Mouse (Mus musculus): ENCODE data around the gene Dact1. TPM values are rescaled to one million over a fixed set of nuclear protein-coding genes. Genes with fewer than 3 reads are reported as not detected.
A peak's percentile ranks its signal among the peaks of the same experiment; 100 is the strongest.

The Dact1 gene
- total and polyA plus RNA-seq, 3 experiments: 2.7 to 4.6 (median 3.7) TPM

DNA sequence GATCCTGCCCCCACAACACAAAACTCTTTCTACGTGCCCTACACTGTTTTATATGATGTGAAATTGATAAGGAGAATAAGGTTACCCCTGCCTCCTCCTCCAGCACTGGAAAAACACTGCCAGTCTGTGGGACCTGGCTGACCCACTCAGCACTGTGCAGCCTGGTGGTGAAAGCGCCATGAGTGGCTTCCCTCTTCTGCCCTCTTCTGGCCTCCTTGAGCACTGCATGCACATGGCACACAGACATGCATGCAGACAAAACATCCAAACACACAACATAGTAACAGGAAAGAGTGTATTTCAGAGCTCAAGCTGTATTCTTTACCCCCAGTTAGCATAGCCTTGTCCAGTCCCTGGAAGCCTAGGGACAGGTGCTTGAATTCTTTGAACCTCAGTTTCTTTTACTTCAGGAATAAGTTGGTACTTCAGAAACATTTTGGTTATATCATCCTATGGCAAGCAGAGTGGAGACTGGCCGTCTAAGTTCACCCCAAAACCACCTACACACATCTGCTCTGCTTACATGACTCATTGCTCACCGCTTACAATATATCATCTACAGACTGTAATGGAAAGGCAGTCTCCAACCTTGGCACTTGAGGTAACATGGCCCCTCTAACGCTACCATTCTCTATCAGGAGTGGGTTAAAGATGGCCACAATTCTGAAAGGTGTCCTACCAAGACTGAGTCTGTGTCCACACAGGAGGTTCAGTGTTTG, 35.0 kb upstream of the Dact1 start:
- DNase-seq (ENCODE audit: extremely low read depth): no peak
- TF ChIP-seq SMC3 (IDR thresholded peaks at IDR 0.05; ENCODE audit: low read depth, low read length) (peak; percentile 16), MYC (IDR thresholded peaks at IDR 0.05; ENCODE audit: low read depth, low read length) (no peak), CTCF (conservative IDR thresholded peaks at IDR 0.05 in 1 of 2, IDR thresholded peaks at IDR 0.05 in 1 of 2; ENCODE audit: low read depth in 2 of 2, low read length in 2 of 2) (peak; percentile 15 to 28; a peak in 1 of 4 replicates)
- Histone ChIP-seq H3K4me1 (ENCODE audit: control insufficient read depth in 1 of 2, insufficient read depth in 2 of 2) (0 out of 4 replicates have a peak, but pooled peaks cover 0 to 4% of the 10 kb centered on the region in 2 experiments), H3K79me2 (replicated peaks; ENCODE audit: control insufficient read depth, extremely low read depth, insufficient read depth, poor library complexity, severe bottlenecking) (no peaks in the 10 kb centered on the region), H3K36me3 (replicated peaks in 1 of 2; ENCODE audit: control insufficient read depth in 1 of 2, insufficient read depth in 1 of 2, low read length in 1 of 2) (no peaks in the 10 kb centered on the region), H3K9me3 (replicated peaks; ENCODE audit: low read length) (peaks cover 2% of the 10 kb centered on the region), H3K27ac (ENCODE audit: insufficient read depth, low read depth) (no peak overlapping the region), H3K4me2 (ENCODE audit: insufficient read depth, low read depth, poor library complexity, severe bottlenecking) (no peak overlapping the region), H3K4me3 (replicated peaks in 1 of 3; ENCODE audit: low read depth in 2 of 3, low read length in 2 of 3, poor library complexity in 1 of 3) (no peak overlapping the region), H3K9ac (ENCODE audit: insufficient read depth, low read depth) (no peak overlapping the region), H3K27me3 (replicated peaks) (no peaks in the 10 kb centered on the region)
- dilution Hi-C loops (cut with MboI; ENCODE audit: extremely low pct_ligation_motif_present, extremely low pct_unique_long_range_greater_than_20kb, low sequenced_read_pairs): no loop called here
- in situ Hi-C loops (cut with MboI; ENCODE audit: low pct_ligation_motif_present, low pct_unique_long_range_greater_than_20kb, low sequenced_read_pairs): no loop called here

- H3K4me3 ChIP-seq (replicated peaks in 1 of 3; ENCODE audit: low read depth in 2 of 3, low read length in 2 of 3, poor library complexity in 1 of 3): no peak overlapping the region
- no peaks in the 10 kb centered on the region for H3K36me3 ChIP-seq (replicated peaks in 1 of 2; ENCODE audit: control insufficient read depth in 1 of 2, insufficient read depth in 1 of 2, low read length in 1 of 2)
- H3K4me2 ChIP-seq (ENCODE audit: insufficient read depth, low read depth, poor library complexity, severe bottlenecking): no peak overlapping the region
- peaks cover 2% of the 10 kb centered on the region for H3K9me3 ChIP-seq (replicated peaks; ENCODE audit: low read length)
- no peaks in the 10 kb centered on the region for H3K79me2 ChIP-seq (replicated peaks; ENCODE audit: control insufficient read depth, extremely low read depth, insufficient read depth, poor library complexity, severe bottlenecking)
- in situ Hi-C loops (cut with MboI; ENCODE audit: low pct_ligation_motif_present, low pct_unique_long_range_greater_than_20kb, low sequenced_read_pairs): no loop called here
- dilution Hi-C loops (cut with MboI; ENCODE audit: extremely low pct_ligation_motif_present, extremely low pct_unique_long_range_greater_than_20kb, low sequenced_read_pairs): no loop called here
- TF ChIP-seq IRF4 (IDR thresholded peaks at IDR 0.05; ENCODE audit: low read depth, low read length) (no peak), ZMIZ1 (IDR thresholded peaks at IDR 0.05; ENCODE audit: low read depth, low read length) (no peak), UBTF (IDR thresholded peaks at IDR 0.05; ENCODE audit: low read depth, low read length) (no peak), TCF12 (IDR thresholded peaks at IDR 0.05; ENCODE audit: low read depth, low read length) (no peak), POLR2A (IDR thresholded peaks at IDR 0.05; ENCODE audit: low read depth, low read length) (no peak), PAX5 (IDR thresholded peaks at IDR 0.05; ENCODE audit: low read length) (no peak), JUND (conservative IDR thresholded peaks at IDR 0.05; ENCODE audit: low read depth, low read length) (no peak), BHLHE40 (IDR thresholded peaks at IDR 0.05; ENCODE audit: low read depth, low read length) (no peak), ZC3H11A (IDR thresholded peaks at IDR 0.05; ENCODE audit: low read depth, low read length) (no peak), CHD2 (IDR thresholded peaks at IDR 0.05; ENCODE audit: low read length) (no peak), USF1 (IDR thresholded peaks at IDR 0.05; ENCODE audit: low read depth, low read length) (no peak), NELFE (IDR thresholded peaks at IDR 0.05; ENCODE audit: low read depth, low read length) (no peak), ZNF384 (IDR thresholded peaks at IDR 0.05; ENCODE audit: low read depth, low read length) (no peak), MEF2A (IDR thresholded peaks at IDR 0.05; ENCODE audit: borderline replicate concordance, low read depth, low read length) (no peak), MYC (IDR thresholded peaks at IDR 0.05; ENCODE audit: low read depth, low read length) (no peak)
- no peaks in the 10 kb centered on the region for H3K27me3 ChIP-seq (replicated peaks)
- no peak for DNase-seq (ENCODE audit: extremely low read depth)
- no peak overlapping the region for H3K9ac ChIP-seq (ENCODE audit: insufficient read depth, low read depth)
- no peak overlapping the region for H3K27ac ChIP-seq (ENCODE audit: insufficient read depth, low read depth)
- peaks cover 3 to 14% of the 10 kb centered on the region in 2 experiments; a peak in 2 of 4 replicates for H3K4me1 ChIP-seq (ENCODE audit: control insufficient read depth in 1 of 2, insufficient read depth in 2 of 2)
Measured at GRCm38 (mm10) chr12:71275906-71276595, 33.6 kb upstream of the Dact1 start.

Data from CH12.LX (cell line).